23 mouse cellular contexts compared by ENCODE assay signal in the genomic region with DNA sequence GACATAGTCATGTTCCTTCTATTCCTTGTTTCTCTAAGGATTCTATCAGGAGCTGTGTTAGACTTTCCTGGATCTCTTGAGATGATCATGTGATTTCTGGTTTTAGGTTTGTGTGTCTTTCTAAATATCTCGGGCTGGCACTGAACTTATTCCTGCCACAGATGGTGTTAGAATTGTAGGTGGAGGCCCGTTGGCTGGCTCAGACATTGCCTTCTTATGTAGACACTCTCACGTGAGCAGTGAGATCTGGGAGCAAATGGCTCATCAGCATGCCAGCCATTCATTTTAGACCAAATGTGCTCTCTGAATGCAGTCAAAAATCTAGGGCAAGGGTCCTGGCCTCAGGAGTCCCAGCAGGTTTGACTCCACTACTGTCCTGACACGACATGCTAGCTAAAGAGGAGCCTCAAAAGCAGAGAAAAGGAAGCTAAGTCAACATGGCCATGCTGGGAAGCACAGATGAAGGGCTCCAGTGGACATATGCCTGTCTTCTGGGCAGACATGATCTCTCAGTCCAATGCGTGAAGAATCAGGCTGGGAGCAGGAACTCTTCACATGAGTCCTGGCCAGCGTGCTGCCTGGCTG.
DNase-seq lines count a peak whose midpoint lies in the region; ATAC-seq and TF ChIP-seq lines count a peak whose summit lies in the region.
"Had no signal": no experiment of that assay in that cellular context is flagged by ENCODE, and none has a peak within 500 bp of the region (broad histone marks: within the 10 kb centered on the region; RNA-seq: fewer than 3 reads in every experiment).

No protein-coding gene starts in this region.

- H3K4me2 ChIP-seq in liver, embryonic 12.5 days: no peak overlapping the region
- H3K4me2 ChIP-seq: embryonic facial prominence, embryonic 15.5 days; heart, embryonic 11.5 days; hindbrain, embryonic 12.5 days; limb, embryonic 15.5 days; midbrain, embryonic 12.5 days had no signal

- no peak for ATAC-seq in liver, embryonic 12.5 days
- ATAC-seq: lung, postnatal 0 days had no signal

- H3K4me3 ChIP-seq in layer of hippocampus, adult 2 months: no peak overlapping the region
- H3K4me3 ChIP-seq in liver, embryonic 12.5 days: no peak overlapping the region
- H3K4me3 ChIP-seq: embryonic facial prominence, embryonic 15.5 days; hindbrain, embryonic 12.5 days; limb, embryonic 15.5 days; midbrain, embryonic 12.5 days had no signal

- DNase-seq in layer of hippocampus, adult 11-12 months (ENCODE audit: low spot score): peak; percentile 37
- DNase-seq in layer of hippocampus, postnatal 10 days (ENCODE audit: low spot score in 2 of 2): no peak
- DNase-seq in layer of hippocampus, adult 2 months (ENCODE audit: low spot score in 2 of 2): peak in 1 of 2 experiments; percentile 41
- peak; percentile 19 to 82 for DNase-seq in left cerebral cortex, adult 8-10 months (ENCODE audit: low spot score in 2 of 2)
- peak; percentile 23 for DNase-seq in right cerebral cortex, postnatal 14 days
- no peak for DNase-seq in ovary, postnatal 14 days (ENCODE audit: low spot score)
- no peak for DNase-seq in embryo, embryonic 9.5 days (ENCODE audit: extremely low spot score)
- DNase-seq: adrenal gland, postnatal 25 days; B cell, adult 2 months; cerebellum, adult 11-12 months; gastrocnemius, postnatal 36 days; heart, postnatal 10 days; kidney, adult 18-20 months; thymus, adult 18-20 months; thymus, postnatal 4 days had no signal

- no peaks in the 10 kb centered on the region for H3K9me3 ChIP-seq in liver, embryonic 12.5 days (replicated peaks)
- H3K9me3 ChIP-seq: embryonic facial prominence, embryonic 15.5 days; hindbrain, embryonic 12.5 days; limb, embryonic 15.5 days; midbrain, embryonic 12.5 days had no signal

- H3K27me3 ChIP-seq in liver, embryonic 12.5 days (replicated peaks): no peaks in the 10 kb centered on the region
- H3K27me3 ChIP-seq: embryonic facial prominence, embryonic 15.5 days; hindbrain, embryonic 12.5 days; limb, embryonic 15.5 days; midbrain, embryonic 12.5 days had no signal

- H3K36me3 ChIP-seq in liver, embryonic 12.5 days: no peaks in the 10 kb centered on the region
- H3K36me3 ChIP-seq: embryonic facial prominence, embryonic 15.5 days; hindbrain, embryonic 12.5 days; limb, embryonic 15.5 days; midbrain, embryonic 12.5 days had no signal

- 63% methylated on average over 6 of the region's 6 CpGs for WGBS in liver, embryonic 12.5 days (ENCODE audit: insufficient replicate concordance)

- no peak overlapping the region for H3K9ac ChIP-seq in liver, embryonic 12.5 days
- H3K9ac ChIP-seq: embryonic facial prominence, embryonic 15.5 days; hindbrain, embryonic 12.5 days; limb, embryonic 15.5 days; midbrain, embryonic 12.5 days had no signal

- peak overlapping the region; percentile 43; the same call in 1 of the 2 replicates for H3K27ac ChIP-seq in layer of hippocampus, adult 2 months
- H3K27ac ChIP-seq in liver, embryonic 12.5 days: no peak overlapping the region
- H3K27ac ChIP-seq: embryonic facial prominence, embryonic 15.5 days; hindbrain, embryonic 12.5 days; kidney, postnatal 0 days; limb, embryonic 15.5 days; midbrain, embryonic 12.5 days had no signal

- no peak for TF ChIP-seq CTCF in layer of hippocampus, adult 2 months (conservative IDR thresholded peaks at IDR 0.05)

- no peaks in the 10 kb centered on the region for H3K4me1 ChIP-seq in liver, embryonic 12.5 days
- H3K4me1 ChIP-seq: embryonic facial prominence, embryonic 15.5 days; hindbrain, embryonic 12.5 days; limb, embryonic 15.5 days; midbrain, embryonic 12.5 days had no signal

Comparison
In these comparisons a context has a peak if more than half of its experiments do, and no peak if none do; other contexts are left out.
1. DNase-seq: peak in layer of hippocampus, adult 11-12 months (single experiment), left cerebral cortex, adult 8-10 months (2 of 2) and right cerebral cortex, postnatal 14 days (single experiment); none in layer of hippocampus, postnatal 10 days (0 of 2), ovary, postnatal 14 days (single experiment) and embryo, embryonic 9.5 days (single experiment).